Mouse (Mus musculus) midbrain, embryonic 13.5 days (tissue): ENCODE measurements at regions not wholly inside any gene's neighbourhood (a gene's known extent, or its start where the extent isn't known, plus 50 kb on each side); places are given as distances from the start of the nearest gene placed in this dataset.

ENCODE experiments used
- ATAC-seq: fragments of 200-750 bp; cut with Nextera tagmentation; 2 replicates; pipeline ENCODE4 v1.8.0; 2017; ENCODE audit warnings: mild to moderate bottlenecking, moderate TSS enrichment, moderate library complexity
- H3K27ac ChIP-seq: fragments of 300-500 bp; sonication (generic); 2 replicates; pipeline ENCODE4 v1.5.1; 2015; ENCODE audit warnings: inconsistent platforms, mild to moderate bottlenecking, moderate library complexity
- H3K27me3 ChIP-seq: fragments of 300-500 bp; sonication (generic); 2 replicates; pipeline ENCODE4 v1.6.1; 2015; ENCODE audit warnings: mild to moderate bottlenecking, inconsistent platforms
- H3K36me3 ChIP-seq: fragments of 300-500 bp; sonication (generic); 2 replicates; pipeline ENCODE4 v1.6.1; 2015; ENCODE audit warnings: mild to moderate bottlenecking, inconsistent platforms
- H3K4me1 ChIP-seq: fragments of 300-500 bp; sonication (generic); replicated peaks from 2 replicates; pipeline ENCODE4 v1.6.1; 2015; ENCODE audit warnings: inconsistent platforms
- H3K4me2 ChIP-seq: fragments of 300-500 bp; sonication (generic); replicated peaks from 2 replicates; pipeline ENCODE4 v1.6.1; 2015; ENCODE audit warnings: moderate library complexity, mild to moderate bottlenecking, inconsistent platforms
- H3K4me3 ChIP-seq: fragments of 300-500 bp; sonication (generic); replicated peaks from 2 replicates; pipeline ENCODE4 v1.5.1; 2015; ENCODE audit warnings: mild to moderate bottlenecking, inconsistent platforms
- H3K9ac ChIP-seq: fragments of 300-500 bp; sonication (generic); replicated peaks from 2 replicates; pipeline ENCODE4 v1.6.1; 2015; ENCODE audit warnings: mild to moderate bottlenecking, inconsistent platforms
- H3K9me3 ChIP-seq: fragments of 300-500 bp; sonication (generic); 2 replicates; pipeline ENCODE4 v1.6.1; 2016; ENCODE audit warnings: mild to moderate bottlenecking, inconsistent platforms
- WGBS: fragments of 180-500 bp; shearing (Covaris S2); methylation state at CpG from one replicate; pipeline ENCODE4 v1.1.7; 2015; 5-methylcytosine and 5-hydroxymethylcytosine counted together

GRCm38 (mm10) chr14:68022925-68023324, 1271.2 kb downstream of the Synb start:
- Histone ChIP-seq H3K27me3 (no peaks in the 10 kb centered on the region), H3K27ac (no peak overlapping the region), H3K4me2 (no peak overlapping the region), H3K9me3 (no peaks in the 10 kb centered on the region), H3K4me1 (peaks cover 15% of the 10 kb centered on the region), H3K9ac (no peak overlapping the region), H3K36me3 (no peaks in the 10 kb centered on the region), H3K4me3 (no peak overlapping the region)
- ATAC-seq: no peak
- WGBS: 90% methylated on average over 10 of the region's 10 CpGs

- no peaks in the 10 kb centered on the region for H3K27me3 ChIP-seq
- ATAC-seq: no peak
- H3K4me3 ChIP-seq: no peak overlapping the region
- no peak overlapping the region for H3K9ac ChIP-seq
- 53% methylated on average over 7 of the region's 7 CpGs for WGBS
- H3K4me1 ChIP-seq: peaks cover 18% of the 10 kb centered on the region
- H3K27ac ChIP-seq: peak overlapping the region; percentile 79
- H3K9me3 ChIP-seq: no peaks in the 10 kb centered on the region
- no peak overlapping the region for H3K4me2 ChIP-seq
- no peaks in the 10 kb centered on the region for H3K36me3 ChIP-seq
Measured at GRCm38 (mm10) chr14:68021240-68021639, 1272.9 kb downstream of the Synb start.

GRCm38 (mm10) chr14:68020769-68021168, 1273.3 kb downstream of the Synb start:
- H3K27me3 ChIP-seq: no peaks in the 10 kb centered on the region
- no peaks in the 10 kb centered on the region for H3K36me3 ChIP-seq
- no peak overlapping the region for H3K9ac ChIP-seq
- peaks cover 18% of the 10 kb centered on the region for H3K4me1 ChIP-seq
- ATAC-seq: no peak
- 44% methylated on average over 6 of the region's 6 CpGs for WGBS
- no peaks in the 10 kb centered on the region for H3K9me3 ChIP-seq
- no peak overlapping the region for H3K4me3 ChIP-seq
- peak overlapping the region; percentile 79 for H3K27ac ChIP-seq
- H3K4me2 ChIP-seq: no peak overlapping the region

DNA sequence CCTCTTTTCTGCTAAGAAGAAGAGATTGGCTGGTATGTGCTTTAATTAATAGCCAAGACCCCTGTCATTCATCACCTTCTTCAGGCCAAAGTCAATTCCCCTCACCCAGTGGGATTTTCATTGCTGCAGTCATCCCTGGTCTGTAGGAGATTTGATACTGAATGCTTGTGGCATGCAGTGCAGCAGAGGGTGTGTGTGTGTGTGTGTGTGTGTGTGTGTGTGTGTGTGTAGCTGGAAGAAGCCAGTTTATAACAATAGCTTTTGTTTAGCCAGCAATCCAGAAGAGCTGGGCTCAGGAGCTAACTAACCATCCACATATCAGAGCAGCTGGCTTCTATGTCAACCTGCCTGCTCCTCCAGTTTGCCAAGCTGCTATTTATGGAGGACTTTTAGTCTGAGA, 1275.4 kb downstream of the Synb start:
- H3K4me3 ChIP-seq: no peak overlapping the region
- no peak for ATAC-seq
- H3K27me3 ChIP-seq: no peaks in the 10 kb centered on the region
- peaks cover 18% of the 10 kb centered on the region for H3K4me1 ChIP-seq
- no peaks in the 10 kb centered on the region for H3K36me3 ChIP-seq
- H3K9ac ChIP-seq: no peak overlapping the region
- H3K4me2 ChIP-seq: no peak overlapping the region
- H3K27ac ChIP-seq: no peak overlapping the region
- no peaks in the 10 kb centered on the region for H3K9me3 ChIP-seq

DNA sequence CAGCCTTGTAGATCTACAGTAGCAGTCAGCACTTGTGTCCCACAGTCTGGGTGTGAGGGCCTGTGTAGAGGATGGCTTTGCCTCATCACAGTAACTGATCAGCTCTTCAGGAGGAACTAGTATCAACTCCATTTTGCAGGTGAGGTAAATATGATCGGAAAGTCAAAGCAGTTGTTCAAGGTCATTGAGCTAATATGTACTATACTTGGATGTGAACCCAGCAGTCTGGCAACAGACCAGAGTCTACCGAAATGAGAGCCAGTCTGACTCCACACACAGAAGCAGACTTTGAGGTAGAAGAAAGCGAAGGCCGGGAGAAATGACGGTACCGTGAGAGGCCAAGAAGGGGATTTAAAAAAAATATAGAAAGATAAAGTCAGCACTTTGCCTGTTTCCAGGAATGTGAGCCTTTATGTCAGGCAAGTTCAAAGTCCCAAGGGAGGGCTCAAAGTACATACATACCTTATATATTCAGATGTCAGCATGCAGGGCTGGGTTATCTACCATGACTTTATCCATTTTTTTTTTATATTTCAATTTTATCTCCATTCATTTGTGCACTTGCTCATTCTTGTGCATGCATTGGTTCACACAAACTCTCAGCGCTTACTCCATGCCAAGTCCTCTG, 1297.2 kb downstream of the Synb start:
- ATAC-seq: no peak
- Histone ChIP-seq H3K4me1 (0 out of 2 replicates have a peak, but pooled peaks cover 3% of the 10 kb centered on the region), H3K4me3 (no peak overlapping the region), H3K27me3 (no peaks in the 10 kb centered on the region), H3K4me2 (no peak overlapping the region), H3K27ac (no peak overlapping the region), H3K36me3 (no peaks in the 10 kb centered on the region), H3K9ac (no peak overlapping the region), H3K9me3 (0 out of 2 replicates have a peak, but pooled peaks cover under 1% of the 10 kb centered on the region)
- WGBS: 95% methylated on average over 7 of the region's 7 CpGs

DNA sequence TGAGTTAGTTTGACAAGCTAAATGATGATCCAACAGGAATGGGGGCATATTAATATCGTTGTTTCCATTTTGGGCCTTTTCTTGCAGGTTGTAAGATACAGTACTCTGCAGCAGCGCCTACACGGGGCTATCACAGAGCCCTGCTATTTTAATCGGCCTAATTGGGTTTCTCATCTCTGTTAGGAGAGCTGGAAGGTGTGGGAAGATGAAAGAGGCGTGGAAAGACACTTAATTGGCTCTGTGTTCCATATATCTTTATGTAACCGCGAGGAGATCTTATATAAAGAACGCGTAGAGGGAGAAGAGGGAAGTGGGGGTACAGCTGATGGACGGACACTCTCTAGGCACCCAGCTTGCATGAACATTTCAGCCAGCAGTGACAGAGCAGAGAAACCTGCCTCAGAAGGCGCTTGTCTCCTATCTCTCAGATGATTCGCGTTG, 1300.5 kb downstream of the Synb start:
- no peak overlapping the region for H3K9ac ChIP-seq
- 59% methylated on average over 13 of the region's 13 CpGs for WGBS
- no peak overlapping the region for H3K27ac ChIP-seq
- H3K4me1 ChIP-seq: 0 out of 2 replicates have a peak, but pooled peaks cover 3% of the 10 kb centered on the region
- H3K4me3 ChIP-seq: no peak overlapping the region
- no peaks in the 10 kb centered on the region for H3K27me3 ChIP-seq
- peak overlapping the region; percentile 38; the same call in 1 of the 2 replicates for H3K4me2 ChIP-seq
- H3K36me3 ChIP-seq: no peaks in the 10 kb centered on the region
- H3K9me3 ChIP-seq: no peaks in the 10 kb centered on the region
- 0 out of 2 replicates have a peak, but pooled peaks have one; percentile 11 for ATAC-seq

GRCm38 (mm10) chr14:67993142-67993541, 1301.0 kb downstream of the Synb start:
- Histone ChIP-seq H3K4me1 (0 out of 2 replicates have a peak, but pooled peaks cover 3% of the 10 kb centered on the region), H3K27ac (no peak overlapping the region), H3K9me3 (no peaks in the 10 kb centered on the region), H3K4me2 (peak overlapping the region; percentile 38; the same call in 1 of the 2 replicates), H3K27me3 (no peaks in the 10 kb centered on the region), H3K9ac (no peak overlapping the region), H3K36me3 (no peaks in the 10 kb centered on the region), H3K4me3 (no peak overlapping the region)
- peak; percentile 20; the same call in 1 of the 2 replicates for ATAC-seq
- WGBS: 12% methylated on average over 8 of the region's 8 CpGs

DNA sequence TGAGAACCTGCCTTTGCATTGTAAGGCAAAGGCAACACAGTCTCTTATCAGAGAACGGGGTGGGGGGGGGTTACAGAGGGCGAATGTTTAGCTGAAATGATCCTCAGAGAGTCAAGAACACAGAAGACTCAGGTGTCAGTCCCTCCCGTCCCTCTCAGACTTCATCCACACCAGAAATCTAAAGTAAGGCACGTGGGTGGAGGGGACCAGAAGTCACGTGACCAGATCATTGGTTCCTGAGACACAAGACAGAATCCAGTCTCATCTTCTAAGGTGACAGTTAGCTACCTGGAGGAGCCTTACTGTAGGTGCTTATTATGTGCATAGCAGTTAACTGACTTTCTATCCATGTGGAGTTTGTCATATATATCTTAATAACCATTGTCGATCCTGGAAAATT, 1302.0 kb downstream of the Synb start:
- no peak overlapping the region for H3K9ac ChIP-seq
- no peak for ATAC-seq
- H3K4me1 ChIP-seq: 0 out of 2 replicates have a peak, but pooled peaks cover 3% of the 10 kb centered on the region
- H3K27me3 ChIP-seq: no peaks in the 10 kb centered on the region
- no peaks in the 10 kb centered on the region for H3K9me3 ChIP-seq
- H3K4me3 ChIP-seq: no peak overlapping the region
- no peak overlapping the region for H3K4me2 ChIP-seq
- WGBS: 71% methylated on average over 6 of the region's 6 CpGs
- no peaks in the 10 kb centered on the region for H3K36me3 ChIP-seq
- no peak overlapping the region for H3K27ac ChIP-seq

DNA sequence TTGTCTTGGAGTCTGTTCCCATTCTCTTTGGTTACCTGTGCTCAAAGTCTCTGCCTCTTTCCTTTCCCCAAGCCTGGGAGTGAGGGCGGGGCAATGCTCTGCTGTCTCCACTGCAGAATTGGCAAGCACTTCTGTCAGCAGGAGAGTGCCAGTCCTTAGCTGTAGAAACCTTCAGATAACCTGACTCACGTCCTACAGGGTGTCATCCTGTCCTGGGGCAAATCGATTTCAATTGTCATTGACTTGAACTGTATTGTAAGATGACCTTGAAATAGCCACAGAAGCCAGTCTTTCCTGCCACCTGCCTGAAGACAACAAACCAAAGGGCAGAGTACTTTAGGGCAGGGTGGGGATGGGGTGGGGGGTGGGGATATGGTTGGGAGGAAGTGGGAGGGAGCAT, 1303.8 kb downstream of the Synb start:
- no peak overlapping the region for H3K4me3 ChIP-seq
- H3K27ac ChIP-seq: no peak overlapping the region
- H3K4me2 ChIP-seq: no peak overlapping the region
- H3K4me1 ChIP-seq: 0 out of 2 replicates have a peak, but pooled peaks cover 3% of the 10 kb centered on the region
- no peaks in the 10 kb centered on the region for H3K27me3 ChIP-seq
- no peaks in the 10 kb centered on the region for H3K36me3 ChIP-seq
- H3K9me3 ChIP-seq: no peaks in the 10 kb centered on the region
- H3K9ac ChIP-seq: no peak overlapping the region
- no peak for ATAC-seq
- 75% methylated on average over 3 of the region's 3 CpGs for WGBS
